Mouse (Mus musculus) frontal cortex, postnatal 36 days (tissue): ENCODE measurements around the gene Tnfsf15.
A peak's percentile ranks its signal among the peaks of the same experiment; 100 is the strongest.

ENCODE experiments used
- DNase-seq, 2 experiments: peaks; one replicate each; pipeline ENCODE4 v3.0.0; 2022; ENCODE audit warnings: low spot score in 2 of 2

Tnfsf15 gene

DNA sequence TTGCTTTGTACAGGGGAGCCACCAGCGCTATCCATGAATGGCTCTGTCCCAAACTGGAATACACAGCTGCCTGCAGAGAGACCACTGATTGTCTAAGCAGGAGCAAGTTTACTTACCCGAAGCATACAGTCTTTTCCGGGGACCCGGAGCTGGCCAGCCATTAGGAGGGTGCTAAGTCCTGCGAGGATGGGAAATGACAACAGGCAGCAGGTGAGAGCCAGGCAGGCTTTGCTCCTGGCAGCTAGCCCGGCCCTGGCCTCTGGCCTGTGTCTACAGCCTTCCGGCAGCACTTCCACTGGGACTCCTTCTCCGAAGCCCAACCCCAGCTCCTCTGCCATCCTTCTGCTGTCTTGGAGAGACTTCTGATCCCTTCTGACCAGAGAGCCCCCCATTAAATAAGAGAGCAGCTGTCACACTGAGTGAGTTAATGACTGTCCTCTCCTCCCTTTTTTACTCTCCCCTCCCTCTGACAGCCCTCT lies at the start of gene Tnfsf15:
Gene Tnfsf15, minus strand, starts transcription at position 421 of the 479 bp plus-strand sequence.
- DNase-seq: no peak

DNA sequence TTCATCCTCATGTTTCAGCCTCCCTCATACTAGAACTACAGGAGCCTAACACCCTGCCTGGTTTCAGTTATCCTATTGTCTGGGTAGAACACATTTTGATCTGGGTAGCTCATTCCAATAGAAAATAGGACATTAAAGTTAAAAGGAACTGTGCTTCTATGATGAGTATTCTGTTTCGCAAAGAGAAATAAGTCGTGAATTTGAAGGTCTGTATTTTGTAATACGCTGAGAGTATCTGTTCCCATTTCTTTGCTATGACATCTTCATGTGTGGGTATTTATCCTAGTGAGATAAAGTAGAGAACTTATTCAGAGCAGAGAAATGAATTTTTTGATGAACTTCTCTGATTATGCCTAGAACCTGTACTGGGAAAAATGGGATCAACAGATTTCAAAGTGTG lies 47.4 kb upstream of the Tnfsf15 start:
- DNase-seq: no peak

DNA sequence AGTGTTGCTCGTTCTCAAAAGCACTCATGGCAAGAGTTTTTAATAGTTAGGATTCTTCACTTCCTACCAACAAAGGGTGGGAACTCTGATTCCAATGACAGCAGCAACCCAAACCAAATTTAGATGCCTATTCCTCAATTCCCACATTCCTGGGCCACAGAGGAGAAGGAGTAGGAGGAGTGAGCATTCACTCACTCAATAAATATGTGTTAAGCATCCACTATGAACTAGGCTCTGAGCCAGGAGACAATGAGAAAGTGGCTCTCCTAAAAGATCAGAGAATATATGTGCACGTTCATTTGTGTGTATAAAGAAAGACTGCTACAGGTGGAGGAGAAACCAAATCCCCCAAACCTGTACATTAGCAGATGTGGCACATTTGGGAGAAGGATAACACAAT lies 40.6 kb upstream of the Tnfsf15 start:
- DNase-seq: no peak

DNA sequence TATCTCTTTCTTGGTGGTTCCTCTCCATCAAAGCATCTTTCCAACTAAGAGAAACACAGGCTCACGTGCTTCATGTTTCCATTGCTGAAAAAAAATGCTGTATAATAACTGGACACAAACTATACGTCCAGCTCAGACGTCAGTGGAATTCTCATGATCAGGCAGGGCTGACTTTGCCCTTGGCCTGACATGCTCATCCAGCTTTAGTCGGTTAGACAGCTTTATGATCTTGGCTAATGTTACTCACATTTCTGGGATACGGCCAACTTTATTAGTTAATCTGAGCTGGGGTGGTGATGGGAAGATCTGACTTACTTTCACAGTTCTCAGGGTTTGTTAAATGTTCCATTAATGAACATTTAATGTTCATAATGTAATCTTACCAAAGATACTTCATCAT lies 38.9 kb upstream of the Tnfsf15 start:
- no peak for DNase-seq

DNA sequence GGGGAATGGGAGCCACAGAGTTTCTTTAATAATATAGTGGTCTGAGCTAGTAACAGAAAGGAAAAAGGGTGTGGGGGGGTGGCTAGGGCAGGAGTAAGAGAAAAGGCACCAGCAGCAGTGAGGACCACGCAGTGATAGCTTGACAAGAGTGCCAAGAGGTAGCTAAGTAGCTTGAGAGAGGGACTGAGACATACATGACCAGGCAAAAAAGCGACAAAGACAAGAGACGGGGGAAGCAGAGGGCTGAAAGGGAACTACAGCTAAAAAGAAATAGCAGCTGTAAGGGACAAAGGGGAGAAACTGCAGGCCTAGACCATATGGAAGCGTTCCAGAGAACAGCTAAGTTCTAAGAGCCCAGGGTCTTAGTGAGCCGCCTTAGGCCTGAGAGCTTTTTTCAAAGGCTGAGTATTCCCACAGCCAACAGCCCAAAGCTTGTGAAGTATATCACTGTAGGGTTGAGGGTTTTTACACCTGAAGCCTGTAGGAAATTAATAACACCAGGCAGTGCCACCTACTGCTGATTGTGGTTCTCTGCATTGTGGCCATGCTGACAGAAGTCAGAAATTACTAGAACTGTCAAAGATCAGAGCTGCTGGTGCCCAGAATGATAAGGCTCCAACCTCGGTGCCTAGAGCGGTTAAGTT lies 38.2 kb upstream of the Tnfsf15 start:
- DNase-seq: no peak

DNA sequence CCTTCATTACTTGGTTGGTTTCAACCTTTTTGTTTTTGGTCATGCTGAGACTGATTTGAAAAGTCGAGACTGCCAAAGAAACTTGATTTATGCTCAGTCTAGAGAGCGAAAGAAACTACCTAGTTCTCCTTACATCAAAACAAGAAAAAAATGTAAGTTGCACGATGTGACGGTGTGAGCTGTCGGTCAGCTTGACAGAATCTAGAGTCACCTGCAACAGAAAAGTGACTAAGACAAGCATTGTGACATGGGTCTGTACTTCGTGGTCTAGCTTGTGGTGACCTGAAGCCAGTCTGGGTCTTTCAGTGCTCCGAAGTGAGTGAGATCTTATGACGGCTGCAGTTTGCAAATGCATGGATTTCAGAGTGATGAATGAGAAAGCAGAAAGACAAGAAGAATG lies 32.3 kb upstream of the Tnfsf15 start:
- no peak for DNase-seq

DNA sequence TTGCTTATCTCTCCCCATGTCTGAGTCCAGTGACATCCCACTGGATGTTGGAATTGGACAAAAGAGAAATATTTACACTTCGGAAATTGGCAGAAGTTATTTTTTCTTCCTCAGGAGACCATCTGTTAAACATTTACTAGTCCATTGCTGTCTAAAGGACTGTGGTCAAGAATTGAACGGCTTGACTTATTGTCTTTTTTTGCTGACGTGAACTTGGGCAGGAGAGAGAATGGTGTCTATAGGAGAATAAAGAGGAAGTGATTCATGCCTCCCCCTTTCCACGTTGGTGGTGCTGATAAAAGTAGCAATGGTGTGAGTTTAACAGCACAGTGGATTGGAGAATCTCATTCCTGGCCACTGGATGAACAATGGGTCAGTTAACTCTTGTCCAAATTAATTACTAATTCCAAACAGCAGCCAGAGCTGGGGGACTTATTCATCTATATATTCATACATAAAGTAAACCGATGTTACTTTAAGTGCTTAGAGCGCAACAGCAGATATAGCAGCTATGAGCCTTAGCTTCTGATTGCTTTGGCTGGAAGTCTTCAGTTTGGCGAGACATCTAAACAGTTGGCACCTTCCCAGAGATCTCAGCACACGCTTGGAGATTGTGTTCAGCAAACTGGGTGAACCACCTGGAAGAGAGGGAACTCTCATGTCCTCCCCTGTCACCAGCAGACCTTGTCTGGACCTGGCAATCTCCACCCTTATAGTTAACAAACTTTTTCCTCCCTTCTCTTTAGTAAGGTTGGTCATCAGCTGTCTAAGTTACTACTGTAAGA lies 28.6 kb upstream of the Tnfsf15 start:
- no peak for DNase-seq

DNA sequence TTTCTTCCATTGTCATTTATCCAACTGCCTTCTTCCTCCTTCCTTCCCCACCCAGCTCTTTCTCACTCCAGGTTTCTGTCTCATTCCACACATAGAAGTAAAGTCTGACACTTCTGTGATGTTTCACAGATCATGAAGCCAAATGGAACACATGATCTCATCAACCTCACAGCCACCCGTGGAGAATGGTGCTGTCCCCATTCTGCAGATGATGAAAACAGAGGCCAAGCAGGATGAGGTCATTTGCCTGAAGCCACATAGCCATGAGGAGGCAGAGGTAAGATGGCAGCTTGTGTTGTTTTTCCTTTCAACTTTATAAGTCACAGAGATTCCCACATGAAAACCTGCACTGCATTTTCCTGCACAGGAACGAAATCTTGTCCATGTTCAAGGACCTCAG lies 27.6 kb upstream of the Tnfsf15 start:
- no peak for DNase-seq

DNA sequence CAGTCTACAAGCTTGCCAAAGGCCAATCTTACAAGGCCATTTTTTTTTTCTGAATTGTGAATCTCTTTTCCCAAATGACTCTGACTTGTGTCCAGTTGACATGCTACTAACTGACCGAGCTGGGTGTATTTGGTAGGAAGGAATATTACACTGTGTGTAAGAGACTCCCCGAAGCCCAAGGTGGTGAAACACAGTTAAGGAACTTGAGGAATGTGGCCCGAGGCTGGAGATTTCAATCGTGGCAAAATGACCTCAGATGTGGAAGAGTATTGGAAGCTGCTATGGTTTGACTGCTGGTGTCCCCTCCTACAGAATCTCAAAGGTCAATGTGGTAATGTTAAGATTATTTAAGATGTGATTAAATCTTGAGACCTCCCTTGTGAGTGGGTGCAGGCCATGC lies 26.4 kb upstream of the Tnfsf15 start:
- no peak for DNase-seq

DNA sequence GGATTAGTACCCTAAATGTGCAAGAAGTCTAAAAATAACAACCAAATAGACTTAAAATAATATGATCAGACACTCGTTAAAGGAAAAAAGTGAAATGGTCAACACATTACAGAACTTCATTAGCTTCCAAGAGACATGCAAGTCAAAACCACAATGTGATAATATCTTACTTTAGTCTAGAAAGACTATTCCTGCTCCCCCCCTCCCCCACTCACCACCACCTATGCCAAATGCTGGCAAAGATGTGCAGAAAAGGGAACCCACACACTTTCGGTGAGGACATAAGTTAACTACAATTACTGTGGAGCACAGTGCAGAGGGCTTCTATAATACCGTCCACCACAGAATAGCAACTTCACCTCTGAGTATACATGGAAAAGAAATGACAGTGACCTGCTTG lies 24.2 kb upstream of the Tnfsf15 start:
- DNase-seq: no peak

DNA sequence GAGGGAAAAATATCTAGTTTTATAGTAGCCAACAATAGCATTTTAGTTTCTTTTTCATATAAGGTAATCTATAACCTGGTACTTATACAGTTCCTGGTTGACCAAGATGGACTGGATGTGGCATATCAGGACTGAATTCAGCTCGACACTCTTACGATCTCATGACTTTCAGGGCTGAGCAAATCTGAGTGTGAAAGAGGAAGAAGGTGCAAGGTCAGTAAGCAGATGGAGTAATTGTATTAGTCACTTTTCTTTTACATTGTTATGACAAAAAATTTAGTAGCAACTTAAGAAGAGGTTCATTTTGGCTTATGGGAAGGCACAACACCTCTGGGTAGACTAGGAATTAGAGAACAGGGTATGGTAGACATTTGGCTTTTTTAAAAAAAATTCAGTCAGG lies 20.1 kb upstream of the Tnfsf15 start:
- DNase-seq: no peak

DNA sequence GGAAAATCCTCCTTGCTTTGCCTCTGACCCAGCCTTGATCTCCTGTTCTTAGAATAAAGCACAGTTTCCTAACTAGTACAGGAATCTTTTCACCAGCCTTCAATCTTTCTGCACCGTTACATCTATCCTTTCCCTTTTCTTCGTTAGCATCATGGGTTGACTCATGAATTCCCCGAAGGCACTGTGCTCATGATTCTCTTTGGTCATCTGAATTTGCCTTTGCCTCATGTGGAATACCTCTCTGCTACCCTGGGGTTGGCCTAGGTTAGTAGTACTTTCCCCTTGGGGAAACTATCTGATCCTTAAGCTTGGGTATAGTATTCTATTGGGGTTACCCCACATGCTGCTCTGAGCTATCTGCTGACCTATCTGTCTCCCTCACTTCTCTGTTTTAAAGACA lies 15.0 kb upstream of the Tnfsf15 start:
- no peak for DNase-seq

DNA sequence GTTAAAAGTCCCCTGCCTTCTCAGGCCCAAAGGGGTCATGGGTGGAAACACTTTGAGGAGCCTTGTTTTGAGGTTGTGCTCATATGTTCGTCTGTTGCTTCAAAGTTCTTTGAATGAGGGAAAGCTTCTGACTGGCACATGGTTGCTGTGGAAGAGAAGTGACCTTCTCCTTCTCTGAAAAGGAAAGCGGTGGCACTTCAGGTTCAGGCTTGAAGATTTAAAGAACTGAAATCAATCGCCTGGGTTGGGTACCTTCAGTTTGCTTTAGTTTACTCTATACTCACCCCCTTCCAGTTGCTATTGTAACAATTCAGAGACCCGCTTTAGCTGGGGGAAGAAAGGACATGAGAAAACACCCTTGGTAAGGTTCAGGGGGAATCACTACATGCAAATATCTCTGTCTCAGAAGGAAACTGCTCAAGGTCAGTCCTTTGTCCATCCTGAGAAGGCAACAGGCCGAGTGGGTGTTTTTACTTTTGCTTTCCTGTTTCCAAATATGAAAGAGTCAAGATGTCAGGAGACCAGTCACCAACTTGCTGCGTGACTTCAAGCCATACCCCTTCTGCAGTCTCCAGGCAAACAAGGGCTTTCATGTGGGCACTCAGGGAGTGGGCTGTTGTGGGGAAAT lies 12.7 kb upstream of the Tnfsf15 start:
- no peak for DNase-seq

DNA sequence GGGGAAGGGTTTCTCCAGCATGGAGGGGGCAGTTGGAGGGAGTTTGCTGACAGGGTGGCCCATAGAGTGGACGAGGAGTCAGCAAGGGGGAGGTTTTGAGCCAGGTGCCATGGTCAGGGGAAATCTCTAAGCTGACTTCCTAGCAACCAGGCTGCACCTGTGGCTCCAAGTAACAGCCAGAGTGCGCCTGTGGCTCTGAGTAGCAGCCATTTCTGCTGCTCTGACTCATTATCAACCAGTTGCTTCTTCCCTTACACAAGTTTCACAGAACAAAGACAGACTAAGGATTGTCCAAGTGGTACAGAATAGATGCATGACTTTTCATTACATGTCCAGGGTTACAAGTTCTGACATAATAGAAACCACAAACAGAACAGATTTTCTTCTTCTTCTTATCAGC lies 11.2 kb upstream of the Tnfsf15 start:
- no peak for DNase-seq

DNA sequence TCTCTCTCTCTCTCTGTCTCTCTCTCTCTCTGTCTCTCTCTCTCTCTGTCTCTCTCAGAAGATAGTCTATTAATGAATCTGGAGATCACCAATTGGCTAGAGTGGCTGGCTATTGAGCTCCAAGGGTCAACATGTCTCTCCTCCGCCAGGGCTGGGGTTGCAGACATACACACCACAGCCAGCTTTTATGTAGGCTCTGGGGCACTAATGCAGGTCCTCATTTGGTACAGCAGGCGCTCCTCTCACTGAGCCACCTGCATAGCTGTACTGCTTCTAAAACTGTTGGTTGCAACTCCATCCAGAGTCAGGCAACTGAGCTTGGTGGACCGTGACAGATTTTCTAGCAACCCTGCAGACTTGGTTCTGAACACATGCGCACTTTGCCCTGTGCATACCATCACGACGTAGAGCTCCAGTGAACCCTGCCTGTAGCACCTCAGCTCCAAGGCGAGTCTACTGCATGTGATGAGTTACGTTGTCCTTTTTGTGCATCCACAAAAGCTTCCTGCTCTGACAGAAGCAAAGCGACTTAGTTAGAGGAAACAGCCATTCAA lies 9.6 kb upstream of the Tnfsf15 start:
- DNase-seq: no peak

DNA sequence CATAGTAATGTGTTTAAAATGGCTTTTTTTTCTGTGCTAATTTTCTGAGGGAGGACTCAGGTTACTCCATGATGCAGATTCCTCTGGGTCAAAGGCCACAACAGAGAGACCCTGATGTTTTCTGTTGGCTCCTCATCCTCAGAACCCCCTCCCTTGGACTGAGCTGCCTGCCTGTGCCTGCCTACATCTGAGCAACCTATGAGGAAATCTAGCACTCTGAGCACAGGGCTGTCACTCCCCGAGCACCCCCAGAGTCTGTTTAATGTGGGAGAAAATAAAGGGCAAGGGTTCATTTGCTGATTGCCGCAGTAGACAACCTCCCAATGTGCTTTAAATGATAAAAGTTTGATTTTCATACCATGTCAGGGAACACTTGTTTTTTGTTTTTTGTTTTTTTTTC lies 8.9 kb upstream of the Tnfsf15 start:
- DNase-seq: no peak

DNA sequence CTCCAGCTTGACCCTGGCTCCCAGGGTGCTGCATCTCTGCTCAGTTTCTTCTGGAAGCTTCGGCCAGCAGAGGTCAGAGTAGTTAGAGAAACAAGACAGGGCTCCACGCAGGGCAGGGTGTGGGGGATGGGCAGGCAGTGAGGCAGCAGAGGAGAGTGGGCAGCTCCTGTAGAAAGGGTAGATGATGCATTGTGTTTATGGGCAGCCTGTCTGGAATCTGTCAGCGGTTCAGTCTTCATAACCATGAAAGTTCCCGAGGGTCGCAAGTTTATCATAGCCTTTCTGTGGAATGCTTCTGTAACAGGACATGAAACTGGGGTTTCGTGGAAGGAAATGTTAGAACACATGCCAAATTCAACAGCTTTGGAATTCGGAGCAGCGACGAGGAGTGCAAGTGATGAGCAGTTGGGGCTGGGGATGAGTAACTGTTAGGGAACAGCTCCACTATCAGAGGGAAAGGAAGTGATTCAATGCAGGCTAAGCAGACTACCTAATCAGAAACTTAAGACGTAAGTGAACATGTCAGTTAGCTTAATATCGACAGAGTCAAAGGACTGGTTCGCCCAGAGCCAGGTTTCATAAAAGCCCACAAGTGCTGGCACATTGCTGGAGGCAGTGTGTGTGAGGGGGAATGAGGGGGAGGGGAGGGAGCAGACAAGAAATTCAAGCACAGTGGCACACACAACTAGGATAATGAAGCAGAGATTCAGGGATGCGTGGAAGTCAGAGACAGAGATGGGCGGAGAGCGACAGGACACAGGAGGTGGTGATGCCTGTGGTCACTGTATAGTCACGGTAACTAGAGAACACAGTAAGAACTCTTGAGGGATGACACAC lies 8.0 kb upstream of the Tnfsf15 start:
- peak in 1 of 2 experiments; percentile 15 for DNase-seq

DNA sequence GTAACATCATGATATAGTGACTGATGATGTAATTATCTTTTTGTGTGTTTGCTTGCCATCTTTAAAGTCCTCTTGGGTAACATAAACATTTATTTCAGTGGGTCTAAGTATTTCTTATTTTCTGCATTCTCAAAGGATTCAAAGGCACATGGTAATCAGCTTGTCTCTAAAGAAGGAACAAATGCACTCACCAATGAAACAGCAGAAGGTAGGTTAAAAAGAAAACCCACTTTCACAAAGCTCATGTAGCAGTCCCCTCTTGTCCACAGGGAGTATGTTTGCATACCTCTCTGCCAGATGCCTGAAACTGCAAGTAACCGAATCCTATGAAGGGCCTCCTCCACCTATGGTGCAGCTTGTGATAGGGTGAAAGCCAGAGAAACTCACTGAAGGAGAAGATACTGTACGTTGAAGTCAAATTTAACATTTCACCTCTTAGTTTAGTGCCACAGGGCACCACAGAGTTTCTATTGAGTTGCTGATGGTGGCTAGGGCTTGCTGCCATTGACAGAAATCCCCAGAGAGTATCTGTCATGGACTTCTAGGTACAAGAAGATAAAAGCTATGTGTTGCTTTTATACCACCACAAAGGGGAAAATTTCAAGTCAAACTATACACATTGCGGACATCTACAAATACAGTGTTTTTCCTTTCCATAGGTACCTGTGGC lies 3.3 kb upstream of the Tnfsf15 start:
- no peak for DNase-seq

DNA sequence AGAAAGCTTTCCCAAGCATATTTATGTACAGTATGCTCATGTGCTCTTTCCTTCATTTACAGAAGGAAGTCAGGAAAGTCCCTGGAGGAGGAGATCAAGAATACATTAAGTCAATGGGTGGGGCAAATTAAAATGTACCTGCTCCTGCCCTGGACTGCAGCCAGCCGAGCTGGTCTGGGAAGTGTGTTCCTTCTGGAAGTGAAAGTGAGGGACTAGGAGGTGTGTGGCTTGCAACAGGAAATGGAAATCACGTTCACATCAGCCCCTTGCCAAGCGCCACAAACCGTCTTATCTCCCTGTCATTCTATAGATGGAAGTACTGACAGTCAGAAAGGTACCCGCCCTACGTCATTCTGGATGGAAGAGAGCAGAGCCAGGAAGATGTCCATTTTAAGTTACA lies 358 bp upstream of the Tnfsf15 start:
- DNase-seq: no peak

DNA sequence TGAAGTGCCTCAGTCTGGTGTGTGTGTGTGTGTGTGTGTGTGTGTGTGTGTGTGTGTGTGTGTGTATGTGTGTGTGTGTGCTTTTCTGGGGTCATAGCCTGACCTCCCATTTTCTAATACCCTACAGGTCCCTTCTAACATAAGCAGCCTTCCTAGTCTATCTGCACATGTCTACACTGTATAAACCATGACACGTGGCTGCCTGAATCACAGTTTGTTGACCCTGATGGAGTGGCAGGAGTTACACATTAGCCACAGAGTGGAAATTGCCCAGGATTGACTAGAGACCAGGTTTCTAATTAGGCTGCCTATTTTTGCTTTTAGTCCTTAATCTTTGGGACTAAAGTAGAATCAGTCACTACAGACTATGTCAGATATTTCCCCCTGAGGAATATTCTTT lies 1.3 kb downstream of the Tnfsf15 start:
- no peak for DNase-seq

DNA sequence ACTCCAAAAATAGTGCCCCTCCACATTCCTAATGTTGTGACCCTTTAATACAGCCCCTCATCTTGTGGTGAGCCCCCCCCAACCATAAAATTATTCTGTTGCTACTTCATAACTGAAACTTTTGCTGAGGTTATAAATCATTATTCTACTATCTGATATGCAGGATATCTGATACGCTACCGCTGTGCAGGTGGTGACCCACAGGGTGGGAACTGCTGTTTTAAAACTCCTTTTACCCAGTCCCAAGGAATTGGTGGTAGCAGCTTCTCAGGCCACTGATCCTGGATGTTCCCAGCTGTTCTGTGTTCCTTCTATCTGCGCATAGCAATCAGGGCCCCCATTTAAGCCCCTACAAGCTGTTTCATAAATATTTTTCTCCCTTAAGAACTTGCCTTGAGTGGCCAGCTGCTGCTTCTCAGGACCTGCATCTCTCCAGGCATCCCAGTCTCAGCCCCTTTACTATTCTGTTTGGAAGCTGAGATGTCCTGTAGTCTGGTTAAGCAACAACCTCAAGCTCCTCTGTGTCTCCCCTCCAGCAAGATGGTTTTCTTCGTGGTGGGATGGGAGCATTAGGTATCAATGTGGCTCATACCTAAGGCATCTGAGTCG lies 2.0 kb downstream of the Tnfsf15 start:
- DNase-seq: no peak
